Mouse (Mus musculus): Measurements from ENCODE around the gene Cdc37l1. TPM values are rescaled to one million over a fixed set of nuclear protein-coding genes. Genes with fewer than 3 reads are reported as not detected.
"Not testable (repeated sequence)": the region's sequence is repeated elsewhere in the genome, so short reads cannot be mapped to it uniquely, and the experiment has no call there.

The Cdc37l1 gene
- total RNA-seq, 1 experiment, result 46.8 TPM

DNA sequence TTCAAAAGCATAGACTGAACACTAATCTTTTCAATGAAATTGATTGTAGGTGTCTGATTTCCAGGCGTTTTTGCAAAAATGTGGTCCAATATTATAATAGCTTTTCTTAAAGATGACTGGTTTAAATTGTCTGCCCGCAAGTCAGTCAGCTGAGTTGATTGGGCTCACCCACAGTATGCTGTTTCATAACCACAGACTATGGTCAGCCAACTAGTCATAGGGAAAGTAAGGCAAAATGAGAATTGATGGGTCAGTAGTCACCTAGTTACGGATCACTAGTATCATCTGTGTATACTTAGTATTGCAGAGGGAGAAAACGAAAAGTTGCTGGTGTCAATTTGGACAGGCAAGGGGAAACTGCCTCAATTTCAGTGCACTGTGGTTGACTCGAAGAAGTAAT lies 1.2 kb downstream of the Cdc37l1 start:
- Histone ChIP-seq H3K27ac (ENCODE audit: insufficient read depth, low read depth, low read length, poor library complexity, severe bottlenecking) (no peak overlapping the region), H3K36me3 (ENCODE audit: control insufficient read depth, insufficient read depth, low read length, poor library complexity, severe bottlenecking) (peaks cover 8% of the 10 kb centered on the region), H3K4me3 (ENCODE audit: insufficient read depth in 1 of 2, low read depth in 1 of 2, low read length in 2 of 2, poor library complexity in 1 of 2, severe bottlenecking in 1 of 2) (peak overlapping the region; percentile 87 to 93), H3K9me3 (ENCODE audit: control insufficient read depth, insufficient read depth, low read depth, low read length) (no peaks in the 10 kb centered on the region), H3K4me1 (ENCODE audit: control insufficient read depth in 2 of 2, insufficient read depth in 2 of 2, low read length in 2 of 2, poor library complexity in 1 of 2) (peaks cover 0 to 4% of the 10 kb centered on the region in 2 experiments; a peak in 1 of 4 replicates), H3K9ac (ENCODE audit: insufficient read depth, low read depth, low read length, poor library complexity, severe bottlenecking) (no peak overlapping the region; the same call in 1 of the 2 replicates)
- TF ChIP-seq ZC3H11A (IDR thresholded peaks at IDR 0.05; ENCODE audit: borderline replicate concordance, low read depth, low read length) (no peak), ZNF384 (IDR thresholded peaks at IDR 0.05; ENCODE audit: low read depth, low read length) (no peak), MAFK (IDR thresholded peaks at IDR 0.05; ENCODE audit: insufficient read depth, low read depth, low read length) (no peak), HCFC1 (IDR thresholded peaks at IDR 0.05; ENCODE audit: borderline replicate concordance, insufficient read depth, low read length) (no peak), CHD2 (IDR thresholded peaks at IDR 0.05; ENCODE audit: low read depth, low read length) (no peak)
- in situ Hi-C loops (cut with MboI; ENCODE audit: low sequenced_read_pairs in 2 of 2, unreplicated experiment in 2 of 2), result no loop called here
- no peak for DNase-seq (ENCODE audit: low read depth, low spot score)

DNA sequence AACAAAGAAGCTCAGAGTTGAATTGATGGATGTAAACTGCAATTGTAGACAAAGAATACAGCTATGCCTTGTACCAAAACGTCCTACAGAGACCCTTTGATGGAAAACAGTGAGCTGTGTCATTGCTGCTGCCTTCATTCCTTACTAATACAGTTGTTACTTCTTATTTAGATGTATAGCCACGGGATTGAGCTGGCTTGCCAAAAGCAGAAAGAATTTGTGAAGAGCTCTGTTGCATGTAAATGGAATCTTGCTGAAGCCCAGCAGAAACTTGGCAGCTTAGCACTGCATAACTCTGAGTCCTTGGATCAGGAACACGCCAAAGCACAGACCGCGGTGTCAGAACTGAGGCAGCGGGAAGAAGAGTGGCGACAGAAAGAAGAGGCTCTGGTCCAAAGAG lies 4.7 kb downstream of the Cdc37l1 start:
- Histone ChIP-seq H3K9me3 (ENCODE audit: control insufficient read depth, insufficient read depth, low read depth, low read length) (no peaks in the 10 kb centered on the region), H3K27ac (ENCODE audit: insufficient read depth, low read depth, low read length, poor library complexity, severe bottlenecking) (no peak overlapping the region), H3K4me3 (ENCODE audit: insufficient read depth in 1 of 2, low read depth in 1 of 2, low read length in 2 of 2, poor library complexity in 1 of 2, severe bottlenecking in 1 of 2) (no peak overlapping the region), H3K36me3 (ENCODE audit: control insufficient read depth, insufficient read depth, low read length, poor library complexity, severe bottlenecking) (peaks cover 12% of the 10 kb centered on the region), H3K4me1 (ENCODE audit: control insufficient read depth in 2 of 2, insufficient read depth in 2 of 2, low read length in 2 of 2, poor library complexity in 1 of 2) (peaks cover 0 to 2% of the 10 kb centered on the region in 2 experiments; a peak in 1 of 4 replicates), H3K9ac (ENCODE audit: insufficient read depth, low read depth, low read length, poor library complexity, severe bottlenecking) (no peak overlapping the region)
- in situ Hi-C loops (cut with MboI; ENCODE audit: low sequenced_read_pairs in 2 of 2, unreplicated experiment in 2 of 2), result no loop called here
- DNase-seq (ENCODE audit: low read depth, low spot score), result no peak
- TF ChIP-seq CHD2 (IDR thresholded peaks at IDR 0.05; ENCODE audit: low read depth, low read length) (no peak), ZC3H11A (IDR thresholded peaks at IDR 0.05; ENCODE audit: borderline replicate concordance, low read depth, low read length) (no peak), HCFC1 (IDR thresholded peaks at IDR 0.05; ENCODE audit: borderline replicate concordance, insufficient read depth, low read length) (no peak), ZNF384 (IDR thresholded peaks at IDR 0.05; ENCODE audit: low read depth, low read length) (no peak), MAFK (IDR thresholded peaks at IDR 0.05; ENCODE audit: insufficient read depth, low read depth, low read length) (no peak)

DNA sequence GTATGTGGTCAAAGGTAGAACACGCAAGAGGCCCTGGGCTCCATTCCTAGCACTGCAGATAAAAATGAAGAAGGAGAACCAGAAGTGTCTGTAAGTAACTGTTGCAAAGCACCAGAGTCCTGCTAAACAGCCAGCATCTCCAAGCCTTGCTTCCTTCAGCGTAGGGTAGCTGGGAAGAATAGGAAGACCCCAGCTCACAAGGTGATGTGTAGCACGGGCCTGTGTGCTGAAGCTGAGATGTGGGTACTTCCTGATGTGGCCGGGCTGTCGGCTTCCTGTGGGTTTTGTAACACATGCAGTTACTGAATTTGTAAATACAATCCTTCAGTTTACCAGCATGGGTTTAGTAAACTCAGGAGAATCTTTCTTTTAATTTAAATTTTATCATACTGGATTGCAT lies 5.2 kb downstream of the Cdc37l1 start:
- H3K9me3 ChIP-seq (ENCODE audit: control insufficient read depth, insufficient read depth, low read depth, low read length), result no peaks in the 10 kb centered on the region
- peaks cover 12% of the 10 kb centered on the region for H3K36me3 ChIP-seq (ENCODE audit: control insufficient read depth, insufficient read depth, low read length, poor library complexity, severe bottlenecking)
- in situ Hi-C loops (cut with MboI; ENCODE audit: low sequenced_read_pairs in 2 of 2, unreplicated experiment in 2 of 2), result no loop called here
- DNase-seq (ENCODE audit: low read depth, low spot score), result no peak
- TF ChIP-seq ZC3H11A (IDR thresholded peaks at IDR 0.05; ENCODE audit: borderline replicate concordance, low read depth, low read length) (no peak), MAFK (IDR thresholded peaks at IDR 0.05; ENCODE audit: insufficient read depth, low read depth, low read length) (no peak), ZNF384 (IDR thresholded peaks at IDR 0.05; ENCODE audit: low read depth, low read length) (no peak), CHD2 (IDR thresholded peaks at IDR 0.05; ENCODE audit: low read depth, low read length) (no peak), HCFC1 (IDR thresholded peaks at IDR 0.05; ENCODE audit: borderline replicate concordance, insufficient read depth, low read length) (no peak)
- H3K9ac ChIP-seq (ENCODE audit: insufficient read depth, low read depth, low read length, poor library complexity, severe bottlenecking), result no peak overlapping the region
- H3K4me3 ChIP-seq (ENCODE audit: insufficient read depth in 1 of 2, low read depth in 1 of 2, low read length in 2 of 2, poor library complexity in 1 of 2, severe bottlenecking in 1 of 2), result no peak overlapping the region
- H3K4me1 ChIP-seq (ENCODE audit: control insufficient read depth in 2 of 2, insufficient read depth in 2 of 2, low read length in 2 of 2, poor library complexity in 1 of 2), result peaks cover 0 to 2% of the 10 kb centered on the region in 2 experiments; a peak in 1 of 4 replicates
- H3K27ac ChIP-seq (ENCODE audit: insufficient read depth, low read depth, low read length, poor library complexity, severe bottlenecking), result no peak overlapping the region

DNA sequence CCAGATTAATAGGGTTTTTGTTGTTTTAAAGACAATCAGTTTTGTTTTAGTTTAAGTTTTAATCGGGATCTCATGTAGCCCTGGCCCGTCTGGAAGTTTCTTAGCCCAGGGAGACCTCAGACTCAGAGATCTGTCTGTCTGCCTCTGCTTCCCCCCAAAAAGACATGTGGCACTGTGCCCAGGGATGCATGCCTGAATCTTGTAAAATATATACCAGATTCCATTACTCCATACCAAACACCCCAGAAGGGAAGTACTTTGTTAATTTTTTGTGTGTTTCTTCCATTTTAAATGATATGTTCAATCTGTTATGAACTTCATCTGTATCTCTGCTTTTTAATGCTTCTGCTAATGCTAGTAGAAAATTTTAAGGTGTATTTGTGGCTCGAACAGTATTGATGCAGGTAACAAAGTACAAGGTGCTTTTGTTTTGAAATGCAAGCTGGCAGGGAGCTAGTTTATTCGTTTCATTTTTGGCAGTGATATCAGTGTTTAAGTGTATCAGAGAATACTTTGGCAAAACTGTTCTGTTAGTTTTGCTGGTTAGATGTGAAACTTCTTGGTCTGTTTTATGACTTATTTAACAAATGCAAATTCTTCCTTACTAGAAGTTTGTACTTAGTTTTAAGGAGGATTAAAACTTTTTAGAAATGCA lies 8.0 kb downstream of the Cdc37l1 start:
- H3K27ac ChIP-seq (ENCODE audit: insufficient read depth, low read depth, low read length, poor library complexity, severe bottlenecking), result no peak overlapping the region
- H3K9ac ChIP-seq (ENCODE audit: insufficient read depth, low read depth, low read length, poor library complexity, severe bottlenecking), result no peak overlapping the region
- no peak for DNase-seq (ENCODE audit: low read depth, low spot score)
- no peaks in the 10 kb centered on the region for H3K9me3 ChIP-seq (ENCODE audit: control insufficient read depth, insufficient read depth, low read depth, low read length)
- H3K4me3 ChIP-seq (ENCODE audit: insufficient read depth in 1 of 2, low read depth in 1 of 2, low read length in 2 of 2, poor library complexity in 1 of 2, severe bottlenecking in 1 of 2), result no peak overlapping the region
- TF ChIP-seq HCFC1 (IDR thresholded peaks at IDR 0.05; ENCODE audit: borderline replicate concordance, insufficient read depth, low read length), result no peak
- TF ChIP-seq ZC3H11A (IDR thresholded peaks at IDR 0.05; ENCODE audit: borderline replicate concordance, low read depth, low read length), result no peak
- TF ChIP-seq CHD2 (IDR thresholded peaks at IDR 0.05; ENCODE audit: low read depth, low read length), result no peak
- TF ChIP-seq MAFK (IDR thresholded peaks at IDR 0.05; ENCODE audit: insufficient read depth, low read depth, low read length), result no peak
- no peak for TF ChIP-seq ZNF384 (IDR thresholded peaks at IDR 0.05; ENCODE audit: low read depth, low read length)
- peaks cover 14% of the 10 kb centered on the region for H3K36me3 ChIP-seq (ENCODE audit: control insufficient read depth, insufficient read depth, low read length, poor library complexity, severe bottlenecking)
- in situ Hi-C loops (cut with MboI; ENCODE audit: low sequenced_read_pairs in 2 of 2, unreplicated experiment in 2 of 2), result no loop called here
- peaks cover 0 to 3% of the 10 kb centered on the region in 2 experiments; a peak in 1 of 4 replicates for H3K4me1 ChIP-seq (ENCODE audit: control insufficient read depth in 2 of 2, insufficient read depth in 2 of 2, low read length in 2 of 2, poor library complexity in 1 of 2)

DNA sequence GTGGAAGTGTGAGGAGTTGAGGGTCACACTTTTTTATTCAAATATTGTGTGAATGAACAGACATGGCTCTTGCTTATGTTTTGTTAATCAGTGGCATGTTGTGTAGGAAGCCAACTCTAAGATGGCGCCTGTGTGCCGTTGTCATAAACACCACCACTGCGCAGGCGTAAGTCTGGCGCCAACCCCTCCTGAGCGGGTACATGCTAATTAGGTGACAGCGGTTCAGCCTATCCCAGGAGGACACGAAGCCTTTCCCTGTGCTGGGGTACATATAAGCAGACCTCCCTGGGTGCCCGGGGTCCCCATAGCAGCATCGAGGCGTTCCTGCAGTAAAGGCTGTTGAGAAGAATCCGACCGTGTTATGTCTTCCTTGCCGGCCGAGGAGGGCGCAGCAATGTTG lies 10.2 kb downstream of the Cdc37l1 start:
- H3K4me3 ChIP-seq (ENCODE audit: insufficient read depth in 1 of 2, low read depth in 1 of 2, low read length in 2 of 2, poor library complexity in 1 of 2, severe bottlenecking in 1 of 2); H3K9ac ChIP-seq (ENCODE audit: insufficient read depth, low read depth, low read length, poor library complexity, severe bottlenecking); H3K4me1 ChIP-seq (ENCODE audit: control insufficient read depth in 2 of 2, insufficient read depth in 2 of 2, low read length in 2 of 2, poor library complexity in 1 of 2); H3K9me3 ChIP-seq (ENCODE audit: control insufficient read depth, insufficient read depth, low read depth, low read length); in situ Hi-C loops (cut with MboI; ENCODE audit: low sequenced_read_pairs in 2 of 2, unreplicated experiment in 2 of 2); DNase-seq (ENCODE audit: low read depth, low spot score); H3K27ac ChIP-seq (ENCODE audit: insufficient read depth, low read depth, low read length, poor library complexity, severe bottlenecking): not testable (repeated sequence)
- H3K36me3 ChIP-seq (ENCODE audit: control insufficient read depth, insufficient read depth, low read length, poor library complexity, severe bottlenecking), result peaks cover 11% of the 10 kb centered on the region

Data from ES-E14 (cell line).